Comparison of ENCODE assay signal across 9 mouse cellular contexts in the genomic region with DNA sequence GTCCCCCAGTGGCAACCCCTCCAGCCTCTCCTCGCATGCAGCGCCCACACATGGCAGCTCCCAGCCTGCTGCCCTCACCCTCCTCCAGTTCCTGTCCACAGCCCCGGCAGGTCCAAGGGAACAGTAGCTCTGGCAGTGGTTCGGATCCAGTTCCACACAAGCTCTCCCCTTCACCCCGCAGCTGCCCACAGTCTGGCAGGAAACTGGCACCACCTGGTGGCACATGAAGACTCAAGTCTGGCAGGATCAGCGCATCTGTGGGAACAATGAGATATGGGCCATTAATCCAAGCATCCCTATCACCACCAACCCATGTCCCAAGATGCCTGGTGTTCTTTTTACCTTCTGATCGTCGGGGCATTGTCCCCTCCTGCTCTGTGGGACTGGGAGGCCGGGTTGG. TPM values are rescaled to one million over a fixed set of nuclear protein-coding genes. Genes with fewer than 3 reads are reported as not detected.
A peak's percentile ranks its signal among the peaks of the same experiment; 100 is the strongest.
DNase-seq lines count a peak whose midpoint lies in the region; ATAC-seq lines count a peak whose summit lies in the region.
"Had no signal": no experiment of that assay in that cellular context is flagged by ENCODE, and none has a peak within 500 bp of the region (broad histone marks: within the 10 kb centered on the region; RNA-seq: fewer than 3 reads in every experiment).

No protein-coding gene starts in this region.

- ATAC-seq in megakaryocyte, adult 5-6 weeks (ENCODE audit: poor library complexity, severe bottlenecking): no peak
- ATAC-seq in embryonic facial prominence, embryonic 13.5 days (ENCODE audit: insufficient number of reproducible peaks, insufficient read depth, low FRiP score, low TSS enrichment, low read depth): no peak
- no peak for ATAC-seq in neural tube, embryonic 13.5 days (ENCODE audit: low read depth)

- H3K27ac ChIP-seq in embryonic facial prominence, embryonic 13.5 days: peak overlapping the region; percentile 4; the same call in 1 of the 2 replicates
- no peak overlapping the region for H3K27ac ChIP-seq in neural tube, embryonic 13.5 days (replicated peaks)

- DNase-seq in heart, adult 11 months: peak; percentile 95
- DNase-seq in heart, postnatal 14 days: no peak
- DNase-seq in gastrocnemius, postnatal 14 days: no peak
- no peak for DNase-seq in natural killer cell, adult 2 months (ENCODE audit: low spot score in 2 of 2)

- no peaks in the 10 kb centered on the region for H3K9me3 ChIP-seq in megakaryocyte, embryonic 14.5 days
- H3K9me3 ChIP-seq in embryonic facial prominence, embryonic 13.5 days: peaks cover 6% of the 10 kb centered on the region
- H3K9me3 ChIP-seq in neural tube, embryonic 13.5 days: peaks cover 5% of the 10 kb centered on the region

- no peak overlapping the region for H3K4me2 ChIP-seq in embryonic facial prominence, embryonic 13.5 days
- H3K4me2 ChIP-seq in neural tube, embryonic 13.5 days: no peak overlapping the region

- peaks cover 79% of the 10 kb centered on the region for H3K4me1 ChIP-seq in megakaryocyte, embryonic 14.5 days
- peaks cover 26% of the 10 kb centered on the region for H3K4me1 ChIP-seq in embryonic facial prominence, embryonic 13.5 days
- H3K4me1 ChIP-seq in neural tube, embryonic 13.5 days (replicated peaks): peaks cover 31% of the 10 kb centered on the region

- H3K27me3 ChIP-seq in megakaryocyte, embryonic 14.5 days (replicated peaks): no peaks in the 10 kb centered on the region
- no peaks in the 10 kb centered on the region for H3K27me3 ChIP-seq in embryonic facial prominence, embryonic 13.5 days
- H3K27me3 ChIP-seq in neural tube, embryonic 13.5 days: no peaks in the 10 kb centered on the region

- H3K36me3 ChIP-seq in megakaryocyte, embryonic 14.5 days (replicated peaks; ENCODE audit: low read length): peaks cover 86% of the 10 kb centered on the region
- peaks cover 84% of the 10 kb centered on the region for H3K36me3 ChIP-seq in embryonic facial prominence, embryonic 13.5 days
- H3K36me3 ChIP-seq in neural tube, embryonic 13.5 days: peaks cover 83% of the 10 kb centered on the region

- intact Hi-C loops in heart, postnatal 14 days (cut with DNase I): no loop called here
- intact Hi-C loops in gastrocnemius, postnatal 14 days (cut with DNase I; ENCODE audit: low total_unique reads): no loop called here

- no peak overlapping the region for H3K9ac ChIP-seq in embryonic facial prominence, embryonic 13.5 days
- H3K9ac ChIP-seq in neural tube, embryonic 13.5 days: no peak overlapping the region

- H3K4me3 ChIP-seq in megakaryocyte, embryonic 14.5 days (replicated peaks): peak overlapping the region; percentile 92
- H3K4me3 ChIP-seq in embryonic facial prominence, embryonic 13.5 days: peak overlapping the region; percentile 83
- H3K4me3 ChIP-seq in neural tube, embryonic 13.5 days: peak overlapping the region; percentile 6; the same call in 1 of the 2 replicates

- 88% methylated on average over 9 of the region's 9 CpGs for WGBS in embryonic facial prominence, embryonic 13.5 days
- 79% methylated on average over 9 of the region's 9 CpGs for WGBS in neural tube, embryonic 13.5 days

RNA-seq across cellular contexts. Expression of gene Zfp513, which starts 2.2 kb away (rescaled TPM):
- 10 to 100 TPM in 1 of 2 experiments, 1 to 10 TPM in 1; 9.9 to 10.6 TPM for total RNA-seq in heart, postnatal 14 days (2021)
- 34.2 and 67.1 TPM in 2 replicates for polyA plus RNA-seq in megakaryocyte, embryonic 14.5 days (2012; ENCODE audit: insufficient read depth, low replicate concordance)
- total RNA-seq in megakaryocyte, adult 5-6 weeks (2015): 8.9 and 10.1 TPM in 2 replicates
- total RNA-seq in megakaryocyte, adult 5-6 weeks (2017): 7.2 and 8.1 TPM in 2 replicates
- polyA plus RNA-seq in embryonic facial prominence, embryonic 13.5 days (2015; fragmentation: Nextera tagmentation; extraction: Ambion mirVana): 11.2 and 14.8 TPM in 2 replicates
- 15.2 and 19.3 TPM in 2 replicates for polyA plus RNA-seq in neural tube, embryonic 13.5 days (2015; fragmentation: Nextera tagmentation; extraction: Ambion mirVana)
- 1 to 10 TPM; 7.1 TPM for total RNA-seq in gastrocnemius, postnatal 14 days (2021)

RNA-seq across cellular contexts. Expression of gene Eif2b4, which starts 6.7 kb away (rescaled TPM):
- 10 to 100 TPM; 48.4 to 62.3 TPM for total RNA-seq in heart, postnatal 14 days (2021)
- polyA plus RNA-seq in megakaryocyte, embryonic 14.5 days (2012; ENCODE audit: insufficient read depth, low replicate concordance): 92.1 and 146 TPM in 2 replicates
- 21.9 and 25.2 TPM in 2 replicates for total RNA-seq in megakaryocyte, adult 5-6 weeks (2015)
- 21.3 and 31.5 TPM in 2 replicates for total RNA-seq in megakaryocyte, adult 5-6 weeks (2017)
- polyA plus RNA-seq in embryonic facial prominence, embryonic 13.5 days (2015; fragmentation: Nextera tagmentation; extraction: Ambion mirVana): 61.8 and 71.2 TPM in 2 replicates
- 67.5 and 76.4 TPM in 2 replicates for polyA plus RNA-seq in neural tube, embryonic 13.5 days (2015; fragmentation: Nextera tagmentation; extraction: Ambion mirVana)
- 10 to 100 TPM; 44.4 to 48.7 TPM for total RNA-seq in gastrocnemius, postnatal 14 days (2021)

RNA-seq across cellular contexts. Expression of gene Snx17, which starts 6.9 kb away (rescaled TPM):
- 10 to 100 TPM; 66.3 to 67.8 TPM for total RNA-seq in heart, postnatal 14 days (2021)
- polyA plus RNA-seq in megakaryocyte, embryonic 14.5 days (2012; ENCODE audit: insufficient read depth, low replicate concordance): 5.4 and 54.1 TPM in 2 replicates
- 52.3 and 65.5 TPM in 2 replicates for total RNA-seq in megakaryocyte, adult 5-6 weeks (2015)
- total RNA-seq in megakaryocyte, adult 5-6 weeks (2017): 33.4 and 45.2 TPM in 2 replicates
- polyA plus RNA-seq in embryonic facial prominence, embryonic 13.5 days (2015; fragmentation: Nextera tagmentation; extraction: Ambion mirVana): 134 and 155 TPM in 2 replicates
- 114 and 119 TPM in 2 replicates for polyA plus RNA-seq in neural tube, embryonic 13.5 days (2015; fragmentation: Nextera tagmentation; extraction: Ambion mirVana)
- 10 to 100 TPM; 42.4 to 42.7 TPM for total RNA-seq in gastrocnemius, postnatal 14 days (2021)

RNA-seq across cellular contexts. Expression of gene Gtf3c2, which starts 19.9 kb away (rescaled TPM):
- 10 to 100 TPM; 31.9 to 34.5 TPM for total RNA-seq in heart, postnatal 14 days (2021)
- 9.1 and 15.0 TPM in 2 replicates for polyA plus RNA-seq in megakaryocyte, embryonic 14.5 days (2012; ENCODE audit: insufficient read depth, low replicate concordance)
- 58.8 and 63.2 TPM in 2 replicates for total RNA-seq in megakaryocyte, adult 5-6 weeks (2015)
- total RNA-seq in megakaryocyte, adult 5-6 weeks (2017): 43.0 and 43.1 TPM in 2 replicates
- polyA plus RNA-seq in embryonic facial prominence, embryonic 13.5 days (2015; fragmentation: Nextera tagmentation; extraction: Ambion mirVana): 81.9 and 87.5 TPM in 2 replicates
- polyA plus RNA-seq in neural tube, embryonic 13.5 days (2015; fragmentation: Nextera tagmentation; extraction: Ambion mirVana): 65.7 and 69.4 TPM in 2 replicates
- 10 to 100 TPM; 23.2 to 28.6 TPM for total RNA-seq in gastrocnemius, postnatal 14 days (2021)

RNA-seq across cellular contexts. Expression of gene Gm29609, which starts 20.2 kb away (rescaled TPM):
- under 1 TPM; 0.56 to 0.93 TPM for total RNA-seq in heart, postnatal 14 days (2021)
- 7.0 and 7.9 TPM in 2 replicates for polyA plus RNA-seq in megakaryocyte, embryonic 14.5 days (2012; ENCODE audit: insufficient read depth, low replicate concordance)
- 0.22 and 1.3 TPM in 2 replicates for total RNA-seq in megakaryocyte, adult 5-6 weeks (2015)
- 0.29 TPM in 1 of 2 replicates, not detected in the other for total RNA-seq in megakaryocyte, adult 5-6 weeks (2017)
- polyA plus RNA-seq in embryonic facial prominence, embryonic 13.5 days (2015; fragmentation: Nextera tagmentation; extraction: Ambion mirVana): 0.41 and 2.6 TPM in 2 replicates
- 0.71 and 1.3 TPM in 2 replicates for polyA plus RNA-seq in neural tube, embryonic 13.5 days (2015; fragmentation: Nextera tagmentation; extraction: Ambion mirVana)
- total RNA-seq in gastrocnemius, postnatal 14 days (2021): under 1 TPM; 0.25 to 0.60 TPM
- polyA plus RNA-seq: macrophage had no signal

Comparison
In these comparisons a context has a peak if more than half of its experiments do, and no peak if none do; other contexts are left out.
1. H3K4me3 ChIP-seq: peak in every context shown above with its lines; median percentile 92 in megakaryocyte, embryonic 14.5 days; 83 in embryonic facial prominence, embryonic 13.5 days; 6 in neural tube, embryonic 13.5 days.